Mouse (Mus musculus) kidney, postnatal 4 days (tissue): ENCODE data around the gene Dpp9.
"Not testable (repeated sequence)": the region's sequence is repeated elsewhere in the genome, so short reads cannot be mapped to it uniquely, and the experiment has no call there.

ENCODE experiments used
- DNase-seq, 2 experiments: peaks; one replicate each; pipeline ENCODE4 v3.0.0; 2021; ENCODE audit warnings: mixed read lengths in 2 of 2

Gene Dpp9

GRCm38 (mm10) chr17:56218377-56219191 is at the start of gene Dpp9:
Gene Dpp9, minus strand, starts transcription at chr17:56218905.
- peak; percentile 87 to 94 for DNase-seq

- no peak for DNase-seq
These were observed 47.6 kb upstream of the Dpp9 start for GRCm38 (mm10) chr17:56266271-56266670.

- no peak for DNase-seq
These were observed 47.2 kb upstream of the Dpp9 start for GRCm38 (mm10) chr17:56265869-56266268.

GRCm38 (mm10) chr17:56265011-56265410 is 46.3 kb upstream of the Dpp9 start:
- DNase-seq, result no peak

GRCm38 (mm10) chr17:56264020-56264419 is 45.3 kb upstream of the Dpp9 start:
- DNase-seq, result peak; percentile 83 to 88

GRCm38 (mm10) chr17:56262645-56263094 is 44.0 kb upstream of the Dpp9 start:
- DNase-seq, result no peak

GRCm38 (mm10) chr17:56261166-56261565 is 42.5 kb upstream of the Dpp9 start:
- no peak for DNase-seq

GRCm38 (mm10) chr17:56259301-56260037 is 40.8 kb upstream of the Dpp9 start:
- no peak for DNase-seq

GRCm38 (mm10) chr17:56258812-56259211 is 40.1 kb upstream of the Dpp9 start:
- not testable (repeated sequence) for DNase-seq

GRCm38 (mm10) chr17:56258269-56258668 is 39.6 kb upstream of the Dpp9 start:
- not testable (repeated sequence) for DNase-seq

GRCm38 (mm10) chr17:56257181-56257894 is 38.6 kb upstream of the Dpp9 start:
- peak in 1 of 2 experiments; percentile 63 for DNase-seq

- DNase-seq, result peak; percentile 88 to 94
These were observed 37.7 kb upstream of the Dpp9 start, which contains the start of gene Fem1a for GRCm38 (mm10) chr17:56256239-56256881. Gene Fem1a, plus strand, starts transcription at chr17:56256810.

GRCm38 (mm10) chr17:56255863-56256238 is 37.1 kb upstream of the Dpp9 start:
- DNase-seq, result peak; percentile 100

GRCm38 (mm10) chr17:56255429-56255828 is 36.7 kb upstream of the Dpp9 start:
- peak; percentile 68 to 77 for DNase-seq

GRCm38 (mm10) chr17:56254695-56255094 is 36.0 kb upstream of the Dpp9 start:
- DNase-seq, result no peak

- DNase-seq, result peak; percentile 85 to 86
These were observed 32.6 kb upstream of the Dpp9 start for GRCm38 (mm10) chr17:56251136-56251829.

- no peak for DNase-seq
These were observed 26.9 kb upstream of the Dpp9 start for GRCm38 (mm10) chr17:56245608-56246007.

GRCm38 (mm10) chr17:56241541-56242401 is 23.1 kb upstream of the Dpp9 start:
- peak; percentile 98 to 99 for DNase-seq

- peak; percentile 77 to 86 for DNase-seq
These were observed 15.2 kb upstream of the Dpp9 start for GRCm38 (mm10) chr17:56233818-56234469.

- DNase-seq, result no peak
These were observed 14.7 kb upstream of the Dpp9 start for GRCm38 (mm10) chr17:56233389-56233788.
